Mouse (Mus musculus) MEL (cell line): ENCODE results near the gene Morc3.

Source experiments
- CTCF ChIP-seq, 3 experiments: IDR thresholded peaks in 2 of 3; conservative IDR thresholded peaks in 1 of 3; 2 replicates each; pipeline ENCODE4 v1.5.1; 2011 to 2012; ENCODE audit warnings: low read length in 3 of 3, low read depth in 2 of 3, mild to moderate bottlenecking in 2 of 3, improper control_type of control experiment in 1 of 3, inconsistent platforms in 1 of 3, mixed read lengths in 1 of 3, moderate library complexity in 1 of 3; ENCODE audit not compliant: control insufficient read depth in 1 of 3, insufficient read depth in 1 of 3, poor library complexity in 1 of 3, severe bottlenecking in 1 of 3
- EP300 ChIP-seq, 2 experiments: IDR thresholded peaks; 2 replicates each; pipeline ENCODE4 v1.6.1; 2011; ENCODE audit warnings: improper control_type of control experiment in 2 of 2, low read length in 2 of 2, low read depth in 1 of 2, mild to moderate bottlenecking in 1 of 2
- GATA1 ChIP-seq: IDR thresholded peaks from 2 replicates; pipeline ENCODE4 v1.6.1; 2011; ENCODE audit warnings: low read depth, low read length, improper control_type of control experiment
- MYC ChIP-seq: IDR thresholded peaks from 2 replicates; pipeline ENCODE4 v1.6.1; 2011; ENCODE audit warnings: low read depth, mild to moderate bottlenecking, low read length, improper control_type of control experiment, moderate library complexity
- TCF12 ChIP-seq: IDR thresholded peaks from 2 replicates; pipeline ENCODE4 v1.6.1; 2014; ENCODE audit warnings: low read depth, mild to moderate bottlenecking, inconsistent platforms, low read length, improper control_type of control experiment, moderate library complexity

GRCm38 (mm10) chr16:93830071-93830470 is 1.9 kb upstream of the Morc3 start:
- TF ChIP-seq GATA1 (no peak), CTCF (IDR thresholded peaks at IDR 0.05 in 2 of 3, conservative IDR thresholded peaks at IDR 0.05 in 1 of 3; ENCODE audit: control insufficient read depth in 1 of 3, insufficient read depth in 1 of 3, low read depth in 2 of 3, low read length in 3 of 3, poor library complexity in 1 of 3, severe bottlenecking in 1 of 3) (no peak), MYC (no peak), EP300 (IDR thresholded peaks at IDR 0.05; ENCODE audit: low read depth in 1 of 2, low read length in 2 of 2) (no peak), TCF12 (no peak)
